Mouse (Mus musculus) layer of hippocampus, adult 8-10 months (tissue): Measurements from ENCODE around the gene Sntb2. TPM values are rescaled to one million over a fixed set of nuclear protein-coding genes. Genes with fewer than 3 reads are reported as not detected.

ENCODE experiments used
- DNase-seq, 2 experiments: peaks; one replicate each; pipeline ENCODE4 v3.0.0; 2022; ENCODE audit warnings: low spot score in 2 of 2
- total RNA-seq, 4 experiments: library from RNA; stranded (reverse); gene quantifications; 2 replicates each; pipeline ENCODE4 v1.2.4; 2022

Gene Sntb2
- total RNA-seq, 4 experiments from 2014 or later = 19.2 to 32.0 (median 24.1) TPM

GRCm38 (mm10) chr8:106929155-106929913 lies 6.2 kb upstream of the Sntb2 start:
- DNase-seq = no peak

GRCm38 (mm10) chr8:106929921-106930320 lies 5.6 kb upstream of the Sntb2 start:
- DNase-seq = no peak

- peak in 1 of 2 experiments; percentile 38 for DNase-seq
Measured at GRCm38 (mm10) chr8:106932376-106933065, 3.0 kb upstream of the Sntb2 start.

- no peak for DNase-seq
Measured at GRCm38 (mm10) chr8:106933506-106934143, 1.9 kb upstream of the Sntb2 start.

GRCm38 (mm10) chr8:106934226-106934977 lies 1.1 kb upstream of the Sntb2 start:
- DNase-seq = no peak

GRCm38 (mm10) chr8:106935899-106936477 lies 438 bp downstream of the Sntb2 start:
- DNase-seq = peak in 1 of 2 experiments; percentile 30

GRCm38 (mm10) chr8:106936478-106937051 lies 1.0 kb downstream of the Sntb2 start:
- DNase-seq = peak in 1 of 2 experiments; percentile 42

GRCm38 (mm10) chr8:106937081-106937800 lies 1.7 kb downstream of the Sntb2 start:
- DNase-seq = no peak

- no peak for DNase-seq
Measured at GRCm38 (mm10) chr8:106941806-106942205, 6.3 kb downstream of the Sntb2 start.

GRCm38 (mm10) chr8:106943874-106944418 lies 8.4 kb downstream of the Sntb2 start:
- DNase-seq = no peak

- no peak for DNase-seq
Measured at GRCm38 (mm10) chr8:106944756-106945155, 9.2 kb downstream of the Sntb2 start.

GRCm38 (mm10) chr8:106948678-106949243 lies 13.2 kb downstream of the Sntb2 start:
- DNase-seq = no peak

GRCm38 (mm10) chr8:106951707-106952106 lies 16.2 kb downstream of the Sntb2 start:
- no peak for DNase-seq

- DNase-seq = no peak
Measured at GRCm38 (mm10) chr8:106953571-106953970, 18.0 kb downstream of the Sntb2 start.

- no peak for DNase-seq
Measured at GRCm38 (mm10) chr8:106957086-106957485, 21.5 kb downstream of the Sntb2 start.

- no peak for DNase-seq
Measured at GRCm38 (mm10) chr8:106958212-106958611, 22.7 kb downstream of the Sntb2 start.

- DNase-seq = no peak
Measured at GRCm38 (mm10) chr8:106959626-106960025, 24.1 kb downstream of the Sntb2 start.

GRCm38 (mm10) chr8:106962322-106962721 lies 26.8 kb downstream of the Sntb2 start:
- no peak for DNase-seq

GRCm38 (mm10) chr8:106963365-106963764 lies 27.8 kb downstream of the Sntb2 start:
- DNase-seq = no peak
